Mouse (Mus musculus): ENCODE data around the gene Nhlh1. TPM values are rescaled to one million over a fixed set of nuclear protein-coding genes. Genes with fewer than 3 reads are reported as not detected.

Nhlh1 gene
- total RNA-seq, 2 experiments from 2014 or later = 0.32 to 0.44 TPM

GRCm38 (mm10) chr1:172053541-172054440, 3.6 kb downstream of the Nhlh1 start:
- no peak for DNase-seq
- intact Hi-C loops (cut with DNase I) = no loop called here

- intact Hi-C loops (cut with DNase I) = no loop called here
- DNase-seq = no peak
Measured at GRCm38 (mm10) chr1:172052766-172053279, 4.5 kb downstream of the Nhlh1 start.

GRCm38 (mm10) chr1:172049131-172049782, 8.1 kb downstream of the Nhlh1 start:
- peak; percentile 54 for DNase-seq
- intact Hi-C loops (cut with DNase I) = no loop called here

GRCm38 (mm10) chr1:172048241-172048734, 9.1 kb downstream of the Nhlh1 start:
- intact Hi-C loops (cut with DNase I) = no loop called here

GRCm38 (mm10) chr1:172046938-172047337, 10.4 kb downstream of the Nhlh1 start:
- DNase-seq = peak; percentile 82
- intact Hi-C loops (cut with DNase I) = no loop called here

More at GRCm38 (mm10) chr1:172048241-172048734, 9.1 kb downstream of the Nhlh1 start:
- DNase-seq = no peak

- no peak for DNase-seq
- intact Hi-C loops (cut with DNase I) = no loop called here
Measured at GRCm38 (mm10) chr1:172046410-172046809, 11.0 kb downstream of the Nhlh1 start.

- DNase-seq = no peak
- intact Hi-C loops (cut with DNase I) = loop anchor here (10.0 kb wide), 1 partner anchor 215 kb away; no protein-coding TSS in a partner anchor
Measured at GRCm38 (mm10) chr1:172029914-172030313, 27.5 kb downstream of the Nhlh1 start.

- intact Hi-C loops (cut with DNase I) = loop anchor here (10.0 kb wide), 1 partner anchor 214 kb away; no protein-coding TSS in a partner anchor
- no peak for DNase-seq
Measured at GRCm38 (mm10) chr1:172028394-172029275, 28.7 kb downstream of the Nhlh1 start, which contains the start of gene Vangl2. Gene Vangl2, minus strand, starts transcription at chr1:172028444.

GRCm38 (mm10) chr1:172027809-172028102, 29.6 kb downstream of the Nhlh1 start:
- no peak for DNase-seq
- intact Hi-C loops (cut with DNase I) = loop anchor here (10.0 kb wide), 1 partner anchor 213 kb away; no protein-coding TSS in a partner anchor

- peak; percentile 97 for DNase-seq
- intact Hi-C loops (cut with DNase I) = loop anchor here (10.0 kb wide), 1 partner anchor 212 kb away; no protein-coding TSS in a partner anchor
Measured at GRCm38 (mm10) chr1:172027010-172027808, 30.2 kb downstream of the Nhlh1 start.

- peak; percentile 66 for DNase-seq
- intact Hi-C loops (cut with DNase I) = loop anchor here (10.0 kb wide), 1 partner anchor 212 kb away; no protein-coding TSS in a partner anchor
Measured at GRCm38 (mm10) chr1:172026201-172026901, 31.0 kb downstream of the Nhlh1 start.

- DNase-seq = no peak
- intact Hi-C loops (cut with DNase I) = loop anchor here (10.0 kb wide), 1 partner anchor 211 kb away; no protein-coding TSS in a partner anchor
Measured at GRCm38 (mm10) chr1:172025201-172025904, 32.0 kb downstream of the Nhlh1 start.

GRCm38 (mm10) chr1:172024140-172024895, 33.1 kb downstream of the Nhlh1 start:
- intact Hi-C loops (cut with DNase I) = loop anchor here (10.0 kb wide), 1 partner anchor 210 kb away; no protein-coding TSS in a partner anchor
- no peak for DNase-seq

GRCm38 (mm10) chr1:172019863-172020521, 37.4 kb downstream of the Nhlh1 start:
- DNase-seq = no peak
- intact Hi-C loops (cut with DNase I) = loop anchor here (10.0 kb wide), 1 partner anchor 205 kb away; no protein-coding TSS in a partner anchor

GRCm38 (mm10) chr1:172019339-172019738, 38.0 kb downstream of the Nhlh1 start:
- no peak for DNase-seq
- intact Hi-C loops (cut with DNase I) = no loop called here

All from left cerebral cortex, postnatal 4 days (tissue).